Mouse (Mus musculus) forebrain, postnatal 0 days (tissue): ENCODE measurements at regions not wholly inside any gene's neighbourhood (a gene's known extent, or its start where the extent isn't known, plus 50 kb on each side); places are given as distances from the start of the nearest gene placed in this dataset.

ENCODE experiments used
- ATAC-seq: fragments of 200-750 bp; cut with Nextera tagmentation; 2 replicates; pipeline ENCODE4 v1.8.0; 2017; ENCODE audit warnings: mild to moderate bottlenecking, moderate library complexity
- DNase-seq: peaks from one replicate; pipeline ENCODE4 v3.0.0-alpha.2; 2015
- H3K27ac ChIP-seq: fragments of 300-500 bp; sonication (generic); 2 replicates; pipeline ENCODE4 v1.5.1; 2014; ENCODE audit warnings: low read depth, mild to moderate bottlenecking, antibody characterized with exemption, low read length, moderate library complexity, mixed read lengths
- H3K27me3 ChIP-seq: fragments of 300-500 bp; sonication (generic); 2 replicates; pipeline ENCODE4 v1.6.1; 2014; ENCODE audit warnings: mild to moderate bottlenecking, low read length, mixed read lengths; ENCODE audit not compliant: insufficient read depth
- H3K36me3 ChIP-seq: fragments of 300-500 bp; sonication (generic); 2 replicates; pipeline ENCODE4 v1.6.1; 2014; ENCODE audit warnings: mild to moderate bottlenecking, moderate library complexity; ENCODE audit not compliant: insufficient read depth
- H3K4me1 ChIP-seq: fragments of 300-500 bp; sonication (generic); 2 replicates; pipeline ENCODE4 v1.6.1; 2014; ENCODE audit warnings: antibody characterized with exemption; ENCODE audit not compliant: insufficient read depth
- H3K4me2 ChIP-seq: fragments of 300-500 bp; sonication (generic); 2 replicates; pipeline ENCODE4 v1.6.1; 2014; ENCODE audit warnings: low read depth, mild to moderate bottlenecking, moderate library complexity
- H3K4me3 ChIP-seq: fragments of 300-500 bp; sonication (generic); 2 replicates; pipeline ENCODE4 v1.5.1; 2014; ENCODE audit warnings: low read depth, low read length, mixed read lengths
- H3K9ac ChIP-seq: fragments of 300-500 bp; sonication (generic); 2 replicates; pipeline ENCODE4 v1.6.1; 2014; ENCODE audit warnings: mild to moderate bottlenecking
- H3K9me3 ChIP-seq: fragments of 300-500 bp; sonication (generic); 2 replicates; pipeline ENCODE4 v1.6.1; 2016; ENCODE audit warnings: low read length
- CTCF ChIP-seq: sonication (generic); IDR thresholded peaks from 2 replicates; pipeline ENCODE4 v1.5.1; 2016; ENCODE audit warnings: antibody characterized with exemption, control low read depth, low read depth
- WGBS: fragments of 180-500 bp; shearing (Covaris S2); extraction: QIAGEN DNeasy Blood & Tissue Kit; methylation state at CpG from one replicate; pipeline ENCODE4 v1.1.7; 2014; 5-methylcytosine and 5-hydroxymethylcytosine counted together

- H3K4me3 ChIP-seq = no peak overlapping the region
- H3K9ac ChIP-seq = no peak overlapping the region
- H3K4me1 ChIP-seq = no peaks in the 10 kb centered on the region
- ATAC-seq (peak; percentile 56), DNase-seq (no peak)
- no peaks in the 10 kb centered on the region for H3K27me3 ChIP-seq
- H3K9me3 ChIP-seq = no peaks in the 10 kb centered on the region
- TF ChIP-seq CTCF = no peak
- H3K36me3 ChIP-seq = no peaks in the 10 kb centered on the region
- no peak overlapping the region for H3K27ac ChIP-seq
- H3K4me2 ChIP-seq = no peak overlapping the region
Observed at GRCm38 (mm10) chr3:158899458-158899857, 337.4 kb upstream of the Lrrc7 start.

DNA sequence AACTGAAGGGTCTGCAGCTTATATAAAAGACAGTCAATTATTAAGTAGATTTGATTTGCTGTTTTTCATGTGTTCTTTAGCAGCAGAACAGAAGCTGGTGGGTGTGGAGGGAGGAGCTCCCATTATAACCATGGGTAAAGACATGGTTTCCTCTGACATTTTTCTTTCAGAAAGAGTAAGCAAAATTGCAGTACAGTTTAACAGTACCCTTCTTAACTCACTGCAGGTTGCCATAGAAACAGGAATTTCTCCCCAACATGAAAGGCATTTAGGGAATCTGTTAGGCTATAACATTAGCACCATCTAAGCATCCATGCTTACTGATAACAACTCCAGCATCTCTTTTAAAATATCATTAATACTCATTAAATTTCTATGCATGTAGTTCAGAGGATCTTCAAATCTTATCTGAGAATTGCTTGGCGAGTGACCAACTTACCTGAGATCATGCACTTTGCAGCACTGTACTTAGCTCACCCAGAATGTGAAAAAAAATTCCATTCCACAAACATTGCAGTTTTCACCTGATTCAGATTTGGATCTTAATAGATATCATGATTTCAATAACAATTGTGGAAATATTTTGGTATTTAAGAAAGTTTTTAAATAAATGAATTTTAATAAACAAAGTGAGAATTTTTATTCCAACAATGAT, 324.8 kb upstream of the Lrrc7 start:
- Histone ChIP-seq H3K4me2 (no peak overlapping the region), H3K4me1 (peaks cover 10% of the 10 kb centered on the region), H3K9me3 (no peaks in the 10 kb centered on the region), H3K9ac (no peak overlapping the region), H3K4me3 (no peak overlapping the region), H3K36me3 (no peaks in the 10 kb centered on the region), H3K27ac (peak overlapping the region; percentile 74), H3K27me3 (no peaks in the 10 kb centered on the region)
- WGBS = 67% methylated on average over 1 of the region's 1 CpGs
- ATAC-seq (peak; percentile 93), DNase-seq (no peak)
- TF ChIP-seq CTCF = no peak

GRCm38 (mm10) chr3:158886301-158886711, 324.3 kb upstream of the Lrrc7 start:
- Histone ChIP-seq H3K9me3 (no peaks in the 10 kb centered on the region), H3K4me3 (no peak overlapping the region), H3K36me3 (no peaks in the 10 kb centered on the region), H3K9ac (no peak overlapping the region), H3K27me3 (no peaks in the 10 kb centered on the region), H3K4me1 (peaks cover 10% of the 10 kb centered on the region), H3K4me2 (no peak overlapping the region), H3K27ac (peak overlapping the region; percentile 74)
- DNase-seq = peak; percentile 63
- ATAC-seq = peak; percentile 80
- TF ChIP-seq CTCF = no peak
- 18% methylated on average over 3 of the region's 3 CpGs for WGBS
